Mouse (Mus musculus): ENCODE data around the gene Sh3gl2. TPM values are rescaled to one million over a fixed set of nuclear protein-coding genes. Genes with fewer than 3 reads are reported as not detected.

Sh3gl2 gene
- polyA plus RNA-seq, 1 experiment from 2014 or later, result 6.9 TPM

DNA sequence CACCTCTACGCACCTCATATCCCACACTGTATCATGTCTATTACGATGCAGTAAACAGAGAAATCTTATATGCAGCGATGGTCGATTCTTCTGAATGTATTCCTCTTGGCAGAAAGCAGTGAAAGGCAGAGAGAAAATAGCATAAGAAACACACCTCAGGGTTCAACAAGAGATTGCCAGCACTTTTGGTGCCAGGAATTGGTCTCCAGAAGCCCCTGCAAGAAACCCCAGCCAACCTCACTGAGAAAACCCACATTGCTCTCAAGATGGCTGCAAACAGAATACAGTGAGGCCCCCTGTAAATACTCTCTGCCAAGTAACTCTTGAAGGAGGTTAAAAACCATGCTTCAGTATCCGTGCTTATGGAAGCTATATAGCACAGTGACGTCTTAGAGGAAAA, 141.0 kb downstream of the Sh3gl2 start:
- DNase-seq (ENCODE audit: low spot score), result no peak
- WGBS, result 95% methylated on average over 6 of the region's 6 CpGs

DNA sequence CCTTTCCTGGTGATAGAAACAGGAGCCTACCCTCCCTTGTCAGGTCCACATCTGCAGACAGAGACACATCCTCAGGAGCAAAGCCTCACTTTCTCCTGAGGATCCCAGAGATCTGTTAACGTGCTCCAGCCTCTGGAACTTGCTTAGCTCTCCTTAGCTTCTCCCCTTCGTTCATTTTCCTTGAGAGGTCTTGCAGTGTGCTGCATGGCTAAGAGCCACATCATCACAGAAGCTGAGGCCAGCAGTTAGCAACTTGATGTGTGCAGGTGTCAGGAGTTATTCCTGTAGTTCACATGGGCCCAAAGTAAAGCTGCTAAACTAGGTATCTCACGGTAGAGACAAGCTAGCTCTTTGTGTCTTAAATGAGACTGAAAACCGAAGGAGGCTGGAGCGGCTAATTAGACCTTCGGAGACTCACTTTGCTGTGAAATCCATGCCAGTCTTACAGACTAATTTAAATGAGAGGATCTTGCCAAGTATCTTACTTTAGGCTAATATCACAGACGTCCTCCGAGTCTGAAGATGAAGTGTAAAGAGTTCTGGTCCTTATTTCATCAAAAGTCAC, 143.2 kb downstream of the Sh3gl2 start:
- no peak overlapping the region for H3K4me3 ChIP-seq
- no peak for DNase-seq (ENCODE audit: low spot score)
- H3K36me3 ChIP-seq, result no peaks in the 10 kb centered on the region
- no peaks in the 10 kb centered on the region for H3K9me3 ChIP-seq
- H3K4me1 ChIP-seq (replicated peaks), result no peaks in the 10 kb centered on the region
- 87% methylated on average over 8 of the region's 8 CpGs for WGBS
- H3K27ac ChIP-seq, result no peak overlapping the region
- no peaks in the 10 kb centered on the region for H3K27me3 ChIP-seq (ENCODE audit: insufficient read depth, poor library complexity, severe bottlenecking)

More for the DNA sequence above, 141.0 kb downstream of the Sh3gl2 start:
- H3K36me3 ChIP-seq, result no peaks in the 10 kb centered on the region
- H3K4me1 ChIP-seq (replicated peaks), result no peaks in the 10 kb centered on the region
- no peak overlapping the region for H3K4me3 ChIP-seq
- no peaks in the 10 kb centered on the region for H3K27me3 ChIP-seq (ENCODE audit: insufficient read depth, poor library complexity, severe bottlenecking)
- no peaks in the 10 kb centered on the region for H3K9me3 ChIP-seq
- no peak overlapping the region for H3K27ac ChIP-seq

DNA sequence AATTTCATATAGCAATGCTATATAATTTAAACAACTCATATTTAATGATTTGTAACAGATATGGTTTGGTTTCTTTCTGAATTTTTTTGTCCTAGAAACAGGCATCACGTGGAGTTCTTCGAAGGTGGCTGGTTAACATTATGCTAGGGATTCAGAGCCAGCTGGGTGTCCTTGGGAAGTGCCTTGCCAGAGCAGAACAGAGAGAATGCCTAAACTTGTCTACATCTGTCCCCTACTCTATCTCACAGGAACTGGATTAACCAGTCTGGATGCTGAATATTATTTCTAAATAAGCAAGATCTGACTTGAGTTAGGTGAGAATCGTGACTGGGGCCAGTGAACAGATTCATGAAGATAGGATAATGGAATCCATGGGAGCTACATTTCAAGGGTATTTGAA, 157.7 kb downstream of the Sh3gl2 start:
- DNase-seq (ENCODE audit: low spot score), result no peak
- H3K9me3 ChIP-seq, result no peaks in the 10 kb centered on the region
- WGBS, result 86% methylated on average over 3 of the region's 3 CpGs
- H3K36me3 ChIP-seq, result no peaks in the 10 kb centered on the region
- no peaks in the 10 kb centered on the region for H3K4me1 ChIP-seq (replicated peaks)
- no peak overlapping the region for H3K4me3 ChIP-seq
- H3K27me3 ChIP-seq (ENCODE audit: insufficient read depth, poor library complexity, severe bottlenecking), result no peaks in the 10 kb centered on the region
- H3K27ac ChIP-seq, result no peak overlapping the region

DNA sequence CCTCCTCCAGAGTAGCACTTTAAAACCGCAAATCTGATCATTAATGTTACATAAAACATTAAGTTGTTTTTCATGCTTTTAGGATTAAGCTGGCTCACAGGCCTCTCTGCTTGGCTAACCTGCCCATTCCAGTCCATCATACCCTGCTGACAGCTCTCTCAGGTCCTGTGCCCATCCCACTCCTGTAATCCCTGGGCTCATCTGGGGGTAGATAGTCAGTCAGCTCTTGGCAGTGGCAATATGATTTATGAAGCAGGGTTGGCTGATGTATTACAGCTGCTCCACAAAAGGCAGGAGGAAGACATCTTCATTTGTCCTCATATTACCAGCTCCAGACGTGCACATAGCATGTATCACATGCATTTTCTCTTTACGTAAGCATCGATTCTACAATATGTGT, 158.3 kb downstream of the Sh3gl2 start:
- H3K4me3 ChIP-seq, result no peak overlapping the region
- H3K27ac ChIP-seq, result no peak overlapping the region
- no peaks in the 10 kb centered on the region for H3K4me1 ChIP-seq (replicated peaks)
- no peaks in the 10 kb centered on the region for H3K36me3 ChIP-seq
- no peaks in the 10 kb centered on the region for H3K27me3 ChIP-seq (ENCODE audit: insufficient read depth, poor library complexity, severe bottlenecking)
- DNase-seq (ENCODE audit: low spot score), result no peak
- 94% methylated on average over 4 of the region's 4 CpGs for WGBS
- no peaks in the 10 kb centered on the region for H3K9me3 ChIP-seq

DNA sequence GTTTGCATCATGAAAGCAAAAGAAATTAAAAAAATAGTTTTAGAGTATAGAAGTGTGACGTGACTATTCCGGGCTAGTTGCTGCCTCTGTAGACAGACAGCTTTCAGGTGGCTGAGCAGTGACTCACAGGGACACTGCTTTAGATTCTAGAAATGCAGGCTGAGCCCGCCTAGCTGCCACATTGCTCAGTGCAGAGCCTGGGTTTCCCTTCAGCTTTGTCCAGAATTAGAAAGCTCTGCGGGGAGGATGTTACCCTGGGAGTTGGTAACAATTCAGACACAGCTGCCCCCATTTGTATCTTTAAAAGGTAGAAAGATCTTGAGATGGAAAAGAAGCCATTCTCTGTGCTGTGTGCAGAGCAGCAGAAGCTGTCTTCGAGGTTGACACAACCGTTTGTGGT, 166.1 kb downstream of the Sh3gl2 start:
- no peaks in the 10 kb centered on the region for H3K27me3 ChIP-seq (ENCODE audit: insufficient read depth, poor library complexity, severe bottlenecking)
- DNase-seq (ENCODE audit: low spot score), result no peak
- H3K4me1 ChIP-seq (replicated peaks), result 0 out of 2 replicates have a peak, but pooled peaks cover 2% of the 10 kb centered on the region
- H3K27ac ChIP-seq, result no peak overlapping the region
- no peaks in the 10 kb centered on the region for H3K9me3 ChIP-seq
- 66% methylated on average over 6 of the region's 6 CpGs for WGBS
- H3K36me3 ChIP-seq, result no peaks in the 10 kb centered on the region
- no peak overlapping the region for H3K4me3 ChIP-seq

DNA sequence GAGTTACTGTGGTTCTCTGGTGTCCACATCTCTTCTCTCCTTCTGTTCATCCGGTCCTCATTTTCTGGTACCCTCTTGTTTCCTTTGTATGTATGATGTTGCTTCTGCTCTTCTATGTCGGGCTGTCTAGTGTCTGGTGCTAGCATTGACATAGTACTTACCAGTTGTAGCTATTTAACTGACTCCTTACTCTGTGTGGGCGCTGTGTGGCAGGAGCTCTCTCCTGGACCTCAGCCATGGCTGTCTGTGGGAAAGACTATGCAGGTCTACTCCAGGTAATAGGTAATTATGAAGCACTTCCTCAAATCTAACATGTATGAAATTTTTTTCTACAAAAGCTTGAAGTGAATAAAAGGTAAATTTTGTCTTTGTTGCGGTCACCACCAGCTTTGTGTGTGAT, 169.9 kb downstream of the Sh3gl2 start:
- H3K9me3 ChIP-seq, result no peaks in the 10 kb centered on the region
- WGBS, result 88% methylated on average over 4 of the region's 4 CpGs
- no peak for DNase-seq (ENCODE audit: low spot score)
- H3K27ac ChIP-seq, result no peak overlapping the region
- no peaks in the 10 kb centered on the region for H3K36me3 ChIP-seq
- 0 out of 2 replicates have a peak, but pooled peaks cover 2% of the 10 kb centered on the region for H3K4me1 ChIP-seq (replicated peaks)
- no peak overlapping the region for H3K4me3 ChIP-seq
- H3K27me3 ChIP-seq (ENCODE audit: insufficient read depth, poor library complexity, severe bottlenecking), result no peaks in the 10 kb centered on the region

DNA sequence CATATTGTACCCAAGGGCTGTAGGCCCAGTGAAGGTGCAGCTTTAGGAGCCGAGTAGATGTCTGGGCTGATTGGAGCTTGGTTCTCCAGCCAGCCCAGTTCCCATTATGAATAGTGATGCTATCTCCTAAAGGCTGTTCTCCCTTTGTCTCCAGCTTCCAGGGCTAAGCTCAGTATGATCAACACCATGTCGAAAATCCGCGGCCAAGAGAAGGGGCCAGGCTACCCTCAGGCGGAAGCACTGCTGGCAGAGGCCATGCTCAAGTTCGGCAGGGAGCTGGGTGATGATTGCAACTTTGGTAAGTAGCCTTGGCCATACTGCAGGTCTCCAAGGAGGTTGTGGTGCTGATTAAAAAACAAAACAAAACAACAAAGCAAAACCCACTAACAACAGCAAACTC, 171.3 kb downstream of the Sh3gl2 start:
- no peak for DNase-seq (ENCODE audit: low spot score)
- no peak overlapping the region for H3K27ac ChIP-seq
- 92% methylated on average over 6 of the region's 6 CpGs for WGBS
- H3K27me3 ChIP-seq (ENCODE audit: insufficient read depth, poor library complexity, severe bottlenecking), result no peaks in the 10 kb centered on the region
- no peak overlapping the region for H3K4me3 ChIP-seq
- no peaks in the 10 kb centered on the region for H3K36me3 ChIP-seq
- no peaks in the 10 kb centered on the region for H3K9me3 ChIP-seq
- no peaks in the 10 kb centered on the region for H3K4me1 ChIP-seq (replicated peaks)

DNA sequence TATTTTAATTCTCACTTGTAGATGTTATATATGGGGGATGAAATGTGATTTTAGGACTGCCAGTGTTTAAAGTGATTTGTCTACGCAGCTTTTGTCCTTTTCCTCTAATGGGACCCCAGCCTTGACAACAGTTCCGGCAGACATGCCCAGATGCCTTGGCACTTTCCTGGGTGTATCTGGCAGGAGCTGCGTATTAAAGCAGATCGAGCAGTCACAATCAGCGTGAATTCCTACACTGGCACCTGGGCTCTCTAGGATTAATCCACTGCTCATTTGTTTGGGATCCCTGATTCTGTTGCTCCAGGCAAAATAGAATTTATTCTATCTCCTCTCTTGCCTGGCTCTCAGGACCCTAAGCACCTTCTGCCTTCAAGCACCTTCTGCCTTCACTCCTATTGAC, 171.7 kb downstream of the Sh3gl2 start:
- Histone ChIP-seq H3K4me3 (no peak overlapping the region), H3K27me3 (ENCODE audit: insufficient read depth, poor library complexity, severe bottlenecking) (no peaks in the 10 kb centered on the region), H3K9me3 (no peaks in the 10 kb centered on the region), H3K4me1 (replicated peaks) (no peaks in the 10 kb centered on the region), H3K36me3 (no peaks in the 10 kb centered on the region), H3K27ac (no peak overlapping the region)
- DNase-seq (ENCODE audit: low spot score), result no peak
- 92% methylated on average over 5 of the region's 5 CpGs for WGBS

DNA sequence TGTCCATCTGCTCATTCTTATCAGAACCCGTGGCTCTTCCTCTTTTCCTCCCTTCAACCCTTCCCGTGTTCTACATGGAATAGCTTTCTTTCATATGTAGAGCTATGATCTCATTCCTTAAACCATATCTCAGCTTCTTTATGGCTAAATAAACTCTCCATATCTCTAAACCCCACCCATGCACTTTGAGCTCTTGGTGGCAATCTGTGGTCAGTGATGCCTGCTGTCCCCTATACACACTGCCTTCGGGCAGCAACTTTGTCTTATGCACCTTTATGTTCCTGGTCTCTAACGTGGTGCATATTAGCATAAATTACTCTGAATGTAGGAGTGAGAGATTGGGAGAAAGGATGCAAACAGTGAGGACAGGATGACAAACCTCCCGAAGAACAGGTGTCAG, 180.3 kb downstream of the Sh3gl2 start:
- no peak for DNase-seq (ENCODE audit: low spot score)
- Histone ChIP-seq H3K27me3 (ENCODE audit: insufficient read depth, poor library complexity, severe bottlenecking) (no peaks in the 10 kb centered on the region), H3K4me3 (no peak overlapping the region), H3K9me3 (no peaks in the 10 kb centered on the region), H3K4me1 (replicated peaks) (no peaks in the 10 kb centered on the region), H3K36me3 (no peaks in the 10 kb centered on the region), H3K27ac (no peak overlapping the region)
- 92% methylated on average over 5 of the region's 5 CpGs for WGBS

DNA sequence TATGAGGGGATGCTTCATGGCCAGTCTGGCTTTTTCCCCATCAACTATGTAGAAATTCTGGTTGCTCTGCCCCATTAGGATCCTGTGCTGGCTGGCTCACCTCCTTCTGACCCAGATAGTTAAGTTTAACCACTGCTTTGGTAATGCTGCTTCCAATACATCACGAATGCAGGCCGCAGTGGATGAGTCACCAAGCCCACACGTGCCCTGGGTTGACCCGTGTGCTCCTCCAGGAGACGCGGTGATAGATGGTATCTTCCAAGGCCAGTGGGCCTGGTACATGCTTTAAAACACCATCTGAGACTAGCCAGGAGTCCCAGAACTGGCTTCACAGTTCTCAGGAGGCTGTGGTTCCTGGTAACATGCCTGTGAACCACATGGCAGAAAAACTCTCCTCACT, 182.8 kb downstream of the Sh3gl2 start:
- DNase-seq (ENCODE audit: low spot score), result no peak
- Histone ChIP-seq H3K27me3 (ENCODE audit: insufficient read depth, poor library complexity, severe bottlenecking) (no peaks in the 10 kb centered on the region), H3K27ac (no peak overlapping the region), H3K36me3 (no peaks in the 10 kb centered on the region), H3K4me3 (no peak overlapping the region), H3K9me3 (no peaks in the 10 kb centered on the region), H3K4me1 (replicated peaks) (no peaks in the 10 kb centered on the region)
- WGBS, result 94% methylated on average over 6 of the region's 6 CpGs

DNA sequence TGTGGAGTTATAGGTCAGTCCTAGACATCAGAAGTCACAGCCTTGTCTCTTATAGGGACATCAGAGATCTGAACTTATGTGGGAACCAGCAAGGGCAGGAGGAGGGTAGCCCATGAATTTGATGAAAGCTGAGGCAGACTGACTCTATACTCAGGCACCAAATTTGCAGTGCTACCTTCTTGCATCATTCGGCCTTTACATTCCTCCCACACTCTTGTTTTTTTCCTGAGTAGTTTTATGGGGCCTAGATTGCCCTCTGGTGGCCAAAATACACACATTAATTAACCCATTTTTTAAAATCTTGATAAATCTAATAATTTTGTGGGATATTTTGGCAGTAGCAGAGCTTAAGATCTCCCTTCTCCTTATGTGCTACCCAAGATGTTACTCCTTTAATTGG, 186.9 kb downstream of the Sh3gl2 start:
- no peak overlapping the region for H3K27ac ChIP-seq
- H3K36me3 ChIP-seq, result no peaks in the 10 kb centered on the region
- no peaks in the 10 kb centered on the region for H3K4me1 ChIP-seq (replicated peaks)
- H3K9me3 ChIP-seq, result no peaks in the 10 kb centered on the region
- H3K27me3 ChIP-seq (ENCODE audit: insufficient read depth, poor library complexity, severe bottlenecking), result no peaks in the 10 kb centered on the region
- H3K4me3 ChIP-seq, result no peak overlapping the region
- 74% methylated on average over 1 of the region's 1 CpGs for WGBS
- DNase-seq (ENCODE audit: low spot score), result no peak

DNA sequence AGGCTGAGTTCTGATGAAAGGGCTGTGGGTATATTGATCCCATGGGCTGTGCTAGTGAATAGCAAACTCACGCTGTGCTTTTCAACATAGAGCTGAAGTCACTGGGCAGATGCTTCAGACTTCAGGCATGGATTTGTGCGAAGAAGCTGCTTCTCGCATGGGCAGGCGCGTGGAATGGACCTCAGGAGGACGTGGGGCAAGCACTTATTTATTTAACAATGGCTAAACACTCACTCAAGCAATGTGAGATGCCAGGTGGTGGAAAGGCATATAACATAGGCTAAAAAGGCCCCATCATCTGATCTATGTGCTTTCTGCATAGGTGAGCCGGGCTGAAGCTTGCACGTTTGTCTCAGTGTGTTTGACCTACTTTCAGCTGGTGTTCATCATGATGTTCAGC, 193.8 kb downstream of the Sh3gl2 start:
- no peak for DNase-seq (ENCODE audit: low spot score)
- H3K4me3 ChIP-seq, result no peak overlapping the region
- no peaks in the 10 kb centered on the region for H3K36me3 ChIP-seq
- no peaks in the 10 kb centered on the region for H3K27me3 ChIP-seq (ENCODE audit: insufficient read depth, poor library complexity, severe bottlenecking)
- no peaks in the 10 kb centered on the region for H3K9me3 ChIP-seq
- 0 out of 2 replicates have a peak, but pooled peaks cover 6% of the 10 kb centered on the region for H3K4me1 ChIP-seq (replicated peaks)
- 52% methylated on average over 8 of the region's 8 CpGs for WGBS
- H3K27ac ChIP-seq, result no peak overlapping the region

DNA sequence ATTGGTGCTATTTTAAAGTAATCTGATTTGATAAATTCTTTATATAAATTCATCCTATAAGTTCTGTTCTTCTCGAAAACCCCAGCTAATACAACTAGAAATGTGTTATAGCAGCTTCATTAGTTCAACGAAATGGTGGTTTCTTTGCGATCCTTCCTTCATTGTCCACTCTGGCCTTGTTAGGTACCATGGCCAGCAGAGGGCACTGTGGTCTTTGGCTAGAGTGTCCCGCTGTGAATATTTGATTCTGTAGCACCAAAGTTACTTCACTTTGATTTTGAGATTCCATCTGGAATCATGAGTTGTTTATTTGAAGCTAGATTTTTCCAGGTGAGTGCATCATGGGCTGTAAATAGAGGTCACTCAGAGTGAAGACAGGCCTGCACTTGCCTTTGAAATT, 197.9 kb downstream of the Sh3gl2 start:
- no peaks in the 10 kb centered on the region for H3K27me3 ChIP-seq (ENCODE audit: insufficient read depth, poor library complexity, severe bottlenecking)
- no peaks in the 10 kb centered on the region for H3K36me3 ChIP-seq
- H3K4me1 ChIP-seq (replicated peaks), result 0 out of 2 replicates have a peak, but pooled peaks cover 6% of the 10 kb centered on the region
- 48% methylated on average over 4 of the region's 4 CpGs for WGBS
- no peaks in the 10 kb centered on the region for H3K9me3 ChIP-seq
- DNase-seq (ENCODE audit: low spot score), result peak; percentile 63
- H3K27ac ChIP-seq, result no peak overlapping the region
- H3K4me3 ChIP-seq, result no peak overlapping the region

Measured in hindbrain, embryonic 10.5 days (tissue).